Mouse (Mus musculus): ENCODE results near the gene Soga1. TPM values are rescaled to one million over a fixed set of nuclear protein-coding genes. Genes with fewer than 3 reads are reported as not detected.

The Soga1 gene
- polyA plus RNA-seq, 1 experiment: 9.8 TPM

GRCm38 (mm10) chr2:157049831-157050243 lies 29.2 kb downstream of the Soga1 start:
- Histone ChIP-seq H3K4me1 (ENCODE audit: control insufficient read depth, insufficient read depth, low read length) (peaks cover 3% of the 10 kb centered on the region), H3K27me3 (ENCODE audit: control insufficient read depth, insufficient read depth, low read length, poor library complexity, severe bottlenecking) (no peaks in the 10 kb centered on the region), H3K9me3 (replicated peaks; ENCODE audit: control insufficient read depth, insufficient read depth, low read length, poor library complexity, severe bottlenecking) (peaks cover 4% of the 10 kb centered on the region; the same call in 1 of the 2 replicates), H3K4me3 (ENCODE audit: low read depth, low read length) (no peak overlapping the region), H3K9ac (ENCODE audit: low read depth, poor library complexity, severe bottlenecking) (no peak overlapping the region), H3K36me3 (ENCODE audit: control insufficient read depth, insufficient read depth, low read length, poor library complexity, severe bottlenecking) (no peaks in the 10 kb centered on the region), H3K27ac (ENCODE audit: insufficient read depth, low read length) (no peak overlapping the region)
- no peak for TF ChIP-seq EP300 (IDR thresholded peaks at IDR 0.05; ENCODE audit: insufficient read depth, low read depth, low read length)
- no peak for TF ChIP-seq CTCF (IDR thresholded peaks at IDR 0.05; ENCODE audit: low read depth, low read length)
- TF ChIP-seq POLR2A (IDR thresholded peaks at IDR 0.05; ENCODE audit: insufficient read depth, low read length): no peak

DNA sequence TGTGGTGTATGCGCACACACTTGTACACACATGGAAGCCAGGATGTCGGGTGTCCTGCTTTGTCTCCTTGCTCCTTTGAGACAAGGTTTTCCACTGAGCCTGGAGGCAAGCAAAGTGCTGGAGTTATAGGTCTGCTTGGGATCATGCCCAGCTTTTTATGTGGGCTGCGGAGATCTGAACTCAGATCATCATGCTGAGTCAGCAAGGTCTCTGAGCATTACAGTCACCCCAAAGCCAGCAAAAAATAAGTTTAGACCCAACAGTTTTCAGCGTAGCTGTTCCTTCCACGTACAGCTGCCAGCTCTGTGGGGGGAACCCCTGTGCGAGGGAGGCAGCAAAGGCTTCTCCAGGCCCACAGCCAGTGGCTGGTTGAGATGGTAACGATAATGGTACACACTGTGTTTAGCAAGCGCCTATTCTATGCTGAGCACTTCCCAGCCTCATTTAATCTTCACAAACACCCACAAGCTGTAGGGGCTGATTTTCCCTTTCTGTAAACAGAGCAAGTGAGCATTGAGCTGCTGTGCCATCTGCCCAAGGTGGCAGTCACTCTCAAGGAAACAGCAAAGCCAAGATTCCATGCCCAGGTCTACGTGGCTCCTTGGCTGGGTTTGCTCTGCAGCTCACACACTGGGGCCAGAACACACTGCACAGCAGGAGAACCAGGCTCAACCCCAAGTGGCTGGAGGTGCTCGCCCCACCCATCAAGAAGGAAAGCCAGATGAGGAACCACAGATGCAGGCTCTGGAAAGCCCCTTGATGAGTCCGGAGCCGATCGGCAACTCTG lies 30.5 kb downstream of the Soga1 start:
- peaks cover 3% of the 10 kb centered on the region for H3K4me1 ChIP-seq (ENCODE audit: control insufficient read depth, insufficient read depth, low read length)
- H3K9me3 ChIP-seq (replicated peaks; ENCODE audit: control insufficient read depth, insufficient read depth, low read length, poor library complexity, severe bottlenecking): peaks cover 4% of the 10 kb centered on the region; the same call in 1 of the 2 replicates
- no peak overlapping the region for H3K4me3 ChIP-seq (ENCODE audit: low read depth, low read length)
- no peak overlapping the region for H3K9ac ChIP-seq (ENCODE audit: low read depth, poor library complexity, severe bottlenecking)
- H3K36me3 ChIP-seq (ENCODE audit: control insufficient read depth, insufficient read depth, low read length, poor library complexity, severe bottlenecking): no peaks in the 10 kb centered on the region
- H3K27ac ChIP-seq (ENCODE audit: insufficient read depth, low read length): no peak overlapping the region
- H3K27me3 ChIP-seq (ENCODE audit: control insufficient read depth, insufficient read depth, low read length, poor library complexity, severe bottlenecking): no peaks in the 10 kb centered on the region
- TF ChIP-seq POLR2A (IDR thresholded peaks at IDR 0.05; ENCODE audit: insufficient read depth, low read length) (no peak), CTCF (IDR thresholded peaks at IDR 0.05; ENCODE audit: low read depth, low read length) (no peak), EP300 (IDR thresholded peaks at IDR 0.05; ENCODE audit: insufficient read depth, low read depth, low read length) (no peak)

GRCm38 (mm10) chr2:157046956-157047355 lies 32.1 kb downstream of the Soga1 start:
- no peaks in the 10 kb centered on the region for H3K27me3 ChIP-seq (ENCODE audit: control insufficient read depth, insufficient read depth, low read length, poor library complexity, severe bottlenecking)
- no peaks in the 10 kb centered on the region for H3K36me3 ChIP-seq (ENCODE audit: control insufficient read depth, insufficient read depth, low read length, poor library complexity, severe bottlenecking)

GRCm38 (mm10) chr2:157045932-157046331 lies 33.1 kb downstream of the Soga1 start:
- no peaks in the 10 kb centered on the region for H3K4me1 ChIP-seq (ENCODE audit: control insufficient read depth, insufficient read depth, low read length)
- H3K27ac ChIP-seq (ENCODE audit: insufficient read depth, low read length): no peak overlapping the region
- no peak overlapping the region for H3K4me3 ChIP-seq (ENCODE audit: low read depth, low read length)
- H3K9me3 ChIP-seq (replicated peaks; ENCODE audit: control insufficient read depth, insufficient read depth, low read length, poor library complexity, severe bottlenecking): peaks cover 4% of the 10 kb centered on the region; the same call in 1 of the 2 replicates
- no peak overlapping the region for H3K9ac ChIP-seq (ENCODE audit: low read depth, poor library complexity, severe bottlenecking)
- no peak for TF ChIP-seq POLR2A (IDR thresholded peaks at IDR 0.05; ENCODE audit: insufficient read depth, low read length)
- TF ChIP-seq CTCF (IDR thresholded peaks at IDR 0.05; ENCODE audit: low read depth, low read length): no peak
- TF ChIP-seq EP300 (IDR thresholded peaks at IDR 0.05; ENCODE audit: insufficient read depth, low read depth, low read length): no peak
- no peaks in the 10 kb centered on the region for H3K36me3 ChIP-seq (ENCODE audit: control insufficient read depth, insufficient read depth, low read length, poor library complexity, severe bottlenecking)
- H3K27me3 ChIP-seq (ENCODE audit: control insufficient read depth, insufficient read depth, low read length, poor library complexity, severe bottlenecking): no peaks in the 10 kb centered on the region

More at GRCm38 (mm10) chr2:157046956-157047355, 32.1 kb downstream of the Soga1 start:
- Histone ChIP-seq H3K9me3 (replicated peaks; ENCODE audit: control insufficient read depth, insufficient read depth, low read length, poor library complexity, severe bottlenecking) (peaks cover 4% of the 10 kb centered on the region; the same call in 1 of the 2 replicates), H3K4me3 (ENCODE audit: low read depth, low read length) (no peak overlapping the region), H3K4me1 (ENCODE audit: control insufficient read depth, insufficient read depth, low read length) (no peaks in the 10 kb centered on the region), H3K9ac (ENCODE audit: low read depth, poor library complexity, severe bottlenecking) (no peak overlapping the region), H3K27ac (ENCODE audit: insufficient read depth, low read length) (no peak overlapping the region)
- TF ChIP-seq EP300 (IDR thresholded peaks at IDR 0.05; ENCODE audit: insufficient read depth, low read depth, low read length): no peak
- no peak for TF ChIP-seq CTCF (IDR thresholded peaks at IDR 0.05; ENCODE audit: low read depth, low read length)
- no peak for TF ChIP-seq POLR2A (IDR thresholded peaks at IDR 0.05; ENCODE audit: insufficient read depth, low read length)

GRCm38 (mm10) chr2:157043987-157044386 lies 35.1 kb downstream of the Soga1 start:
- Histone ChIP-seq H3K4me3 (ENCODE audit: low read depth, low read length) (no peak overlapping the region), H3K27ac (ENCODE audit: insufficient read depth, low read length) (no peak overlapping the region), H3K9ac (ENCODE audit: low read depth, poor library complexity, severe bottlenecking) (no peak overlapping the region), H3K4me1 (ENCODE audit: control insufficient read depth, insufficient read depth, low read length) (peaks cover 2% of the 10 kb centered on the region), H3K27me3 (ENCODE audit: control insufficient read depth, insufficient read depth, low read length, poor library complexity, severe bottlenecking) (no peaks in the 10 kb centered on the region), H3K36me3 (ENCODE audit: control insufficient read depth, insufficient read depth, low read length, poor library complexity, severe bottlenecking) (no peaks in the 10 kb centered on the region), H3K9me3 (replicated peaks; ENCODE audit: control insufficient read depth, insufficient read depth, low read length, poor library complexity, severe bottlenecking) (peaks cover 4% of the 10 kb centered on the region; the same call in 1 of the 2 replicates)
- TF ChIP-seq EP300 (IDR thresholded peaks at IDR 0.05; ENCODE audit: insufficient read depth, low read depth, low read length) (no peak), CTCF (IDR thresholded peaks at IDR 0.05; ENCODE audit: low read depth, low read length) (peak; percentile 52)

GRCm38 (mm10) chr2:157043556-157043955 lies 35.5 kb downstream of the Soga1 start:
- H3K9ac ChIP-seq (ENCODE audit: low read depth, poor library complexity, severe bottlenecking): no peak overlapping the region
- H3K36me3 ChIP-seq (ENCODE audit: control insufficient read depth, insufficient read depth, low read length, poor library complexity, severe bottlenecking): no peaks in the 10 kb centered on the region
- H3K27ac ChIP-seq (ENCODE audit: insufficient read depth, low read length): no peak overlapping the region
- TF ChIP-seq POLR2A (IDR thresholded peaks at IDR 0.05; ENCODE audit: insufficient read depth, low read length) (no peak), EP300 (IDR thresholded peaks at IDR 0.05; ENCODE audit: insufficient read depth, low read depth, low read length) (no peak), CTCF (IDR thresholded peaks at IDR 0.05; ENCODE audit: low read depth, low read length) (no peak)
- H3K27me3 ChIP-seq (ENCODE audit: control insufficient read depth, insufficient read depth, low read length, poor library complexity, severe bottlenecking): no peaks in the 10 kb centered on the region
- H3K4me3 ChIP-seq (ENCODE audit: low read depth, low read length): no peak overlapping the region
- peaks cover 4% of the 10 kb centered on the region; the same call in 1 of the 2 replicates for H3K9me3 ChIP-seq (replicated peaks; ENCODE audit: control insufficient read depth, insufficient read depth, low read length, poor library complexity, severe bottlenecking)
- H3K4me1 ChIP-seq (ENCODE audit: control insufficient read depth, insufficient read depth, low read length): peaks cover 2% of the 10 kb centered on the region
